Mouse (Mus musculus): ENCODE results near the gene Vmo1.

- TF ChIP-seq CTCF (IDR thresholded peaks at IDR 0.05; ENCODE audit: low read depth) (no peak), EP300 (optimal IDR thresholded peaks at IDR 0.05) (no peak)
Measured at GRCm38 (mm10) chr11:70511242-70511641, 3.2 kb downstream of the Vmo1 start.

Data from stomach, postnatal 0 days (tissue).